Mouse (Mus musculus) urinary bladder, postnatal 25 days (tissue): ENCODE measurements around the gene Prkch.

ENCODE experiments used
- DNase-seq: peaks from one replicate; pipeline ENCODE4 v3.0.0; 2022; ENCODE audit warnings: low spot score

The Prkch gene

DNA sequence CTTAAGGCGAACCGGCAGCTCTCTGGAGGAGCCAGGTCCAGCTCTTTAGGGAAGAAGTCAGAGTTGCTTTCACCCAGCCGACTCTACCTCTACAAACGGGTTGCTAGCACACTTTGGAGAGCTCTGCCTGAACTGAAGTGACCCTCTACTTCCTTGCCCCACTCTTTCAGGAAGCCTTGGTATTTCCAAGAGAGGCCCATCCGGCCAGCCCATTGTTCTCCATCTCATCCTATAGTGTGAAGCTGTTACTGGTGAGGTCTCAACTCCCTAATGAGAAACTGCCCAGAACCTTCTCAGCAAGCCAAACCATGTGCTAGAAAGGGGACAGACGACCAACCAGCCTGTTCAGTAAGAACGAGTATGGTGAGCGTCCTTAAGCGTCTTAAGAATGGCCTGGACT is 1.3 kb upstream of the Prkch start:
- DNase-seq = no peak

DNA sequence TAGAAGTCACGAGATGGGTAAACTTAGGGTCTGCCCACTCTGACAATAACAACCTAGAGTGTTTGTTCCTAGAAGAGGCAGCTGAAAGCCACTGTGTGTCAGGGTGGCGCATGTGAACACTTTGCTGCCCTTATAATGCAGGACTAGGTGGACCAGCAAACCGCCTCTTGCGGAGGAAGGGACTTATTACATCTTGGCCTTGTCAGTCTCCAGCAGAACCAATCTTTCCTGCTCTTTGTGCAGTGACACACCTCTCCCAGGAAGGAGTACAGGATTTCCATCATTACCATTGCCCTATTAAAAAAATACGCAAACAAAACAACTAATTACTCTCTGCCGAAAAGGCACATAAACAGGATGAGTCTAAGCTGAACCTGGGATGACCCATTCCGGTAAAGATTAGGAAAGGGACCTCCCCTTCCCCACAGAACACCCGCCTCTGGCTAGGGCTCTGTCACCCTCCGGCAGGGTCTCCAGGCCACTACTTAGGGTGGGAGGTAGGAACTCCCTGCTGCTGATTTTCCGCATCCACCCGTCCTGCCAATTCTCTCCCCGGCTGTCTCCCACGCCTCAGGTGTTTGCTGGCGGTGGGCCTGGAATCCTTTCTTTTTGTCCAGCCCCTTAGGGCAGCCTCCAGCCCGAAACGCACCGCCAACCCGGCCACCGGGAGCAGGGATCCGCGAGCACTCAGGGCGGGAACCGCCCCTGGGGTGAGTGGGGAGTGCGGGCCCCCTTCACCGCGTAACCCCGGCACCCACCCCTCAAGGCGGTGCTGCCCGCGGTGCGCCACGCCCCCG is 585 bp upstream of the Prkch start:
- DNase-seq = no peak

DNA sequence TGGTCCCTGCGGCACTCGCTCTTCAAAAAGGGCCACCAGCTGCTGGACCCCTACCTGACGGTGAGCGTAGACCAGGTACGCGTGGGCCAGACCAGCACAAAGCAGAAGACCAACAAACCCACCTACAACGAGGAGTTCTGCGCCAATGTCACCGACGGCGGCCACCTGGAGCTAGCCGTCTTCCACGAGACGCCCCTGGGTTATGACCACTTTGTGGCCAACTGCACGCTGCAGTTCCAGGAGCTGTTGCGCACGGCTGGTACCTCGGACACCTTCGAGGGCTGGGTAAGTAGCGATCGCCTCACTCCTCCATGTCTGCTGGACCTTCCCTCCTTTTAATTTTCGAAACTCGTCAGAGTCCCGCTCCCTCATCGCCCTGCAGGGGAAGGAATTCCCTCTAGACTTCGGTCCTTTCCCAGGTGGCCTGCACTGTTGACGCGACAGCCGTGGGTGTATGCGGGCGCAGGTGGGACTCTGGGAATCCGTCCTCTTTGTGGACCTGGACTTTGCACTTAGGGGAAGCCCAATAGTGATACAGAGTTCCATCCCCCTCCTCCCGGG is 725 bp downstream of the Prkch start:
- DNase-seq = no peak

DNA sequence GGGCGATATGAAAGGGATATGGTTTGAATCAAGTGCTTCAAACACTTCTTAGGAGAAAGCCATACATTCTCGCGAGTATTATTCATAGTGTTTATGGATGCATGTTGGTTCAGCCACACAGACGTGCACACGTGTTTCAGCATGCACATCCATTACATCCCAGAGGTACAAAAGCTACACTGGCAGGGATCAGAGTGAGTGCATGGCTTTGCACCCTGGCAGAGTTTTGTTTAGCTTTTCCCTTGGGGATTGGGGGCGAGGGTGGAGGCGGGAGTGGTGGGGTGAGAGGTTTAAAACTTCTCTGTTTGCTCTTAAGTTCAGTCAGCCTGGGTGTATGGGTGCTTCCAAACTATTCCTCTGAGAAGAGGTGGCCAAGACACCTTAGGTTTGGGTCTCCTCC is 1.3 kb downstream of the Prkch start:
- DNase-seq = no peak

DNA sequence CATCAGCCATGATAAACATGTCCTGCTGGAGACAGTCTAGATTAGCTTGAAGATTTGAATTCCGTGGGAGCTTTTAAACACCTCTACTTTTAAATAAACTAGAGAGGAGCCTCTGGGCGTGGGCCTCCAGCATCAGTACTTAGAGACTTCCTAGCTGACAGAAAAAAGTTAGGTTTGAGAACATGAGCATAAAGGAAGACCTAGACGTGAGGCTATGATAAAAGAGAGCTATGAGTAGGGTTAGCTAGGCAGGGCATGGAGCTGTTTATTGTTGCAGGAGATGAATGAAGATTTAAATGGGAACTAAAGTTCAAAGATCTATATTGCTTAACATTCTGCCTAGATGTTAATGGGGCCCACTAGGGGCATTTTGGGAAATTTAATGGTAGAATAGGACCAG is 2.7 kb downstream of the Prkch start:
- DNase-seq = no peak

DNA sequence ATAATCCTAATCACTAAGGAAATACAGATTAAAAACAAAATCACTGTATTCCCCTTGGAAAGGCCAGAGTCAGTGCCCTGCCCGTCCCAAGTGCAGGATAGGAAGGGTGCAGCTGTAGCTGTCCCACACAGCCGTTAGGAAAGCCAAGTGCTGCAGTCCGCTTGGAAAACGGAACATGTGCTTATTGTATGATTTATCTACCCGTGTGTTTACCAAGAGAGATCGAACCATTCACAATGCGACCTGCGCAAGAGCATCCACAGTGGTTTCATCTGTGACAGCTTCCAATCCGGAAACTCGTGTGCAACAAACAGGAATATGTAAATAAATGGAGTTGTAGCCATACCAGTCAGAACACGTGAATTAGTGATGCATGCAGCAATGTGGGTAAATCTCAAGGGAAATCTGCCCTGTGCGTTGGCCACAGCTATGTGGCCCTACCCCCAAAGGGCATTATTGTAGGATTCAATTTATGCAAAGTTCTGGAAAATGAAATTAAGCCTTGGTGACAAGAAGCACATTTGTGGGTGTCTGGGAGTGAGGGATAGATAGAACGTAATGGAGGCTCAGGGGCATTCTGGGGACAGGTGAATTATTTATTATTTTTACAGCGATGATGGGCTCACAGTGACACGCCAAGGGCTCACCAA is 6.2 kb downstream of the Prkch start:
- no peak for DNase-seq

DNA sequence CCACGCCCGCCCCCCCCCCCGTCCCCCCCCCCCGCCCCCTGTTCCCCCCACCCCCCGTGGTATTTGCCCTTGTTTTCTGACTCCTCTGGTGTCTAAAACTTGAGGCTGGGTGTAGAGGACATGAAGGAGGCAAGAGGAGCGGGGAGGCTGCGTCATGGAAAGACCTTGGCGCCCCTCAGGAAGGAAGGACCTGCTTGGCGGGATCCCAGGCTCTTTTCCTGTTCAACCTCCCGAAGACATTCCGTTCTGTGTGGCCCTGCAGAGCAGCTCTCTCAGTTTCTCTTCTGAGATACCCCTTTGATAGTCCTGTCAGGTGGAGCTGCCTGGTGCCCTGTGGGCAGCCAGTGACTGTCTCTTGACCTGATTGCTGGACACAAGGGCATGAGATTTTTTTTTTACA is 7.0 kb downstream of the Prkch start:
- DNase-seq = no peak

DNA sequence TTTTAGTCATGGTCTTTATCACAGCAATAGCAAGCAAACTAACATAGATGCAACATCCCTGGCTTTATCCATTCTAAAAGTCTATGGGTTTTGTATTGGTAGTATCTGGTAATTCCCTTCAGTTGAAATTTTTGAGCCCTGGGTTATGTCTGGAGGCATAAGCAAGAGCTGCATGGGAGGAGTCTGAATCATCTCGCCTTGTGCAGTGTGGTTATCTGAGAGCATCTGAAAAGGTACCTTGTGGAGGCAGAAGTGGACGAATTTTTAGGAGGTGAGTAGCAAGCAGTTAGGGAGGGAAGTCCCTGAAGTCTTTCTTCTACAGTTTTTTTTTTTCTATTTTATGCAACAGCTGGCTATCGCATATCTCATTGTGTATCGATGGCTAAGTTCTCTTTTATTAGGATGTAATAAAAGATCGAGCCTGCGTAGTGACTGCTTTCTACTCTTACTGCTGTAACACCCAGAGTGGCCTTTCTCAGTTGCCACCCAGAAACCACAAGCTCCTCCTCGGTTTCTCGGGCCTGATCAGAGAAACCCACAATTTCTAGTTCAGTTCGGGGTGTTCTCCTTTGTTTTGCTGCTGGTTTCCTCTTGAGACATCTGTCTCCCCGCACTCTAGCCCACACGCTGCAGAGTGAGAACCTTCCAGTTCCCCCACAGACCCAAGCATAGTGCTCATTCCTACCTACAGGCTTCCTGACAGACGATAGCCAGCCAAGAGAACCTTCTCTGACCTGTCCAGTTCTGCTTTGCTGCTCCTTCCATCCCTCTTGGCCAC is 8.6 kb downstream of the Prkch start:
- no peak for DNase-seq

DNA sequence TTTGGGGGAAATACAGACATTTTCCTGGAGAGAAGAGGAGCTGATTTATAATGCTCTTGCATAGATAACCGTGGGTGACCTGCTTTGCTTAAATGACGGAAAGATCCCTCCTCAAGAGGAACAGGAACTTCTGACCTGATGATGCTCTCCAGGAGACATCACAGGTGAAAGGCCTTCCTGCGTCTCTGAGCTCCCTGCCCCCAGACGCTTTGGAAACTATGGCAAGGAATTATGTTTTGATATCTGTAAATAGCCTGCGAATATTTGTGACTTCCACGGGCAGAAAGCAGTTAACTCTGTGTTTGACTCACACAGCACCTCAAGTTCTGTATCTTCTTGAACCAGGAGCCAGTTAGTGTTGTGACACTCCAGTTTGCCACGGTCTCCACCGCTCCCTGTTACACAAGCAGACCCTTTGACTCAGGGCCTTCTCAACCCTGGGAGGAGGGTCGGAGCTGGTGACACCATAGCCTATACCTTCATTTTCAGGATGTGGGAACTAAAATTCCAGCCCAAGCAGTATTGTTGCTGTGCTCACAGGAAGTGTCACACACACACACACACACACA is 9.7 kb downstream of the Prkch start:
- no peak for DNase-seq

DNA sequence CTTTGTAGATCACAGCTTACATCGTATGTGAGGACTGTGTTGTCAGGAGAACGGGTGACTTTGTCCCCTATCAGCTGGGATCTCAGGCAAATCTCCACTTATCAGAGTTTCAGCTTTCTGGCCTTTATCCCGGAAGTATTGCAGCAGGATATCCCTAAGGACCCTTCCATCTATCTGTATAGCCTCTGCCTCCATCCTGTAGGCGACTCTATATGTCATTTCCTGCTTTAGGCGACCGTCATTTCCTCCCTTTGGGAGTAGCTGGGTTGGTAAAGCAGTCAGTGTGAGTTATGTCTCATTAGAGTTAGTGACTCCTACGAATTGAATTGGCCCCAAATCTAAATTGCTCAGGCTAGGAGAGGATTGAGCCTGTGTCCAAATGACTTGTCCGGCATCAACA is 10.6 kb downstream of the Prkch start:
- no peak for DNase-seq

DNA sequence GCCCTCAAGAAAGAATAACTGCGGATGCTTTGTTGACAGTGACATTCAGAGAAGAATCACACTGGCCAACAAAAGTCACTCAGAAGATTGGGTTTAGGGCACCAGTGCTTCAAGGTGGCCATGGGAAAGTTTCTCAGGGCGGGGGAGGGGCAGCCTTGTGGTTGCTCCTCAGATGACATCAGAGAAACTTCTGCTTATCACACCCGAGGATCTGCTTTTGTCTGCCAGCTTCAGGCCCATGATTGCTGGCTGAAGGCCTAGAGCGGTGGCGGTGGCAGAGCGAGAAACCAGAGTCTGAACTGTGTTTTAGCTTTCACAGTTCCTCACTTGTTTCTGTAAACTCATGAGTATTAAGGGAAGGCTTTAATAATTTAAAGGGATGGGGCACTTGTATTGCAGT is 13.6 kb downstream of the Prkch start:
- no peak for DNase-seq

DNA sequence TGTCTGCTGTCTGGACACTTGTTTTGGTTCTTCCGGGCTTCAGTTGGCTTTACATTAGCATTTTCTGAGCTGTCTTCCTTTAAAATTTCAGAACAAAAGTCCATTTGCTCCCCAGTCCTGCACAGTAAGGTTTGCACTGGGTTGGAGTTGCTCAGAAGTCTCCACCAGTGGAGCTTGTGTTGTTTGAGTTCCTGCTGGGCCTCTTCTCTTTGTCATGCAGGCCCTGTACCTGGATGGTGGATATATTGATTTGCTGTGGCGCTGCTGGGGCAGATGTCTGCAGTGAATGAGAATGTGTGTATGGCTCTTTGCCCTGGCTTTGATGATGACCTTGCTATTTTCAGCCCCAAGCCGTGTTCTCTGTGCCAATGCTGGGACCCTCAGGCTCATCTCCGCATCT is 15.9 kb downstream of the Prkch start:
- no peak for DNase-seq

DNA sequence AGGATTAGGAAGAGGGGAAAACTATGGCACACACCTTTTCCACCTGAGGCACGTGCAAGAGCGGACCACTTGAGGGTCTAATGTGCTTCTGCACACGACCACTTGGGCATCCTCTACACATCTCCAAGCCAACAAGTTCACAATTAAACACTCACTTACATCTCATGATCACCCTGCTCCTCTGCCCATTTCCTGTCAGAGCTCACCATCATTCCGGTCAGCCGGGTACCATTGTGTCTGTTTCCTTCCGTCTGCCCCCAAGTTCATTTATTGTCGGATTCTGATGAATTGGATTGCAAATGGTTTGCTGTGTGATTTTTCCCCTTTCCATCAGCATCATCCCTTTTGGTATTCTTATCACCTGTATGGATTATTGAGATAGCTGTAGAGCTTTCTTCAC is 18.4 kb downstream of the Prkch start:
- DNase-seq = no peak

DNA sequence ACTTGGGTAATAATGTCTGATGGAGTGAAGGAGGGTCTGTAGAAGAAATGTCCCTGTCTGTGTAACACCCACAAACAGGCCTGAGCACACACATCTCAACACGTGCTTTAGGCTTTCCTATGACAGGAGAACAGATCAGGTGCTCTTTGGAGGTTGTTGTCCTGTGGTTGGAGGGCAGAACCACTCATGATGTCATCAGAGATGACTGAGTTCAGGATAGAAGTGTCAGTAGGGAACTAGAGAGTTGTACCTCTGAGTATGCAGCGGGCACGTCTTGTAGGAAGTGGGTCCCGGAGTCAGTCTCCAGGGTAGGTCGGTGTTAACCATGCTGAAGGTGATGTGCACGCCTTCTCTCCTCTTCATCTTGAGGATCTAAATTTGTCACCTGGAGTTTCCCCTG is 19.1 kb downstream of the Prkch start:
- no peak for DNase-seq

DNA sequence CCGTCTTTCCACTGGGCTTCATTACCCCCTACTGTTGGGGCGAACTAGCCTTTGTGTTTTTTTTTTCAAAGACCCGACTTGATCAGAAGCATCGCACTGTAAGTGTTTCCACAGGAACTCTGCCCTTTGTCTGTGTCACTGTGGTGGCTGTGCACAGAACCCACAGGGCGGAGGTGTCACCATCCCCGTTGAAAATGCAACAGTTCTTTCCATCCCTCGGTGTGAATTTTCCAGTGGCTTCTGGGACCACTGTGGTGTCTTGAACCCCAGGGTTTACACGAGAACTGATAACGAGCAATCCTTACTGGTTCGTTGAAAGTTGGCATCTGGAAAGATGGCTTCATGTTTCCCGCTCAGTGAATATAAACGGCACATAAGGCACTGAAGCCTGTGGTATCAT is 20.2 kb downstream of the Prkch start:
- DNase-seq = no peak

DNA sequence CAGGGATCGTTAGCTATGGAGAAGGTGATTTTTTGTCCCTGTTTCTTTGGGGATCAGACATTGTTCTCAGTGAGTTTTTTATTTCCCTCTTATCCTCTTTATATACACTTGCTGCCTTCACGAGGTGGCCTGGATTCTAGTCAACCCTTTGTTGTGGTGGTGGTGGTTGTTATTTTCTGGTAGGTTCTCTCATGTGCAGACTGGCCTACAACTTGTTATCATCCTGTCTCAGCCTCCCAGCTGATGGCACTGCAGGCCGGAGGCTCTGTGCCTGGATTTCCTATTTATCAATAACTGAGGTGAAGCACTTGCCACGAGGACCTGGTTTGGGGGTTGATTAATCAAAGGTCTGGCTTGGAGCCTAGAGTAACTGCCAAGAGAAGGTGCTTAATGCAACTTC is 20.6 kb downstream of the Prkch start:
- DNase-seq = no peak

DNA sequence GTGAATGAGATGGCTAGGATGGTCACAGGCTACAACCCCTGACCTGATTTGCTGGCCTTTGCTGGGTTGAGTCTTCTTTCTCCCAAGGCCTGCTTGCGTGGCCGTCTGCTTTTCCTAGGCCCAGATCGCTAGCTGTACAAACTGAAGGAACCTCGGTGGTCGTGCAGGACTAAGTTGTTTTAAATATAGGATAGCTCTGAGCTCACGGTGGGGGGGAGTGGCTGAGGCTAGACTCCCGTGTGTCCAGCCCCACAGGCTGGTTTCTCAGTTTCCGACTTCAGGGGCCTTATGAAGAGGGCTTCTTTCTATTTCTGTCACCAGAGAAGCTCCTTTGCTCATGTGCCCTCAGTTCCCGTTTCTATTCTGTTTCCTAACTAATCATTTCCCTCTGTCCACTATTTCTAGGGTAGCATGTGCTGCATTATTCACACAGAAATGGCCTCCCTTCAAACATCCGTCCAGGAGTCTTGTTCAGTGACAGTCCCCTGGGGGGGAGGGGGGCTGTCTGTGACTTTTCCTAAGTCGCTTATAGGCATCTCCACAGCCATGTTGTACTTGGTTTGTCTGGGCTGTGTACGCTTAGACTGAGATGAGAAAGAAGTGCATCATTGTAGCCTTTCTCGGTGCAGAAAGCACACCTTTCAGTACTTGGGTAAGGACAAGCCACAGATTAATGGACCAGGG is 22.9 kb downstream of the Prkch start:
- no peak for DNase-seq

DNA sequence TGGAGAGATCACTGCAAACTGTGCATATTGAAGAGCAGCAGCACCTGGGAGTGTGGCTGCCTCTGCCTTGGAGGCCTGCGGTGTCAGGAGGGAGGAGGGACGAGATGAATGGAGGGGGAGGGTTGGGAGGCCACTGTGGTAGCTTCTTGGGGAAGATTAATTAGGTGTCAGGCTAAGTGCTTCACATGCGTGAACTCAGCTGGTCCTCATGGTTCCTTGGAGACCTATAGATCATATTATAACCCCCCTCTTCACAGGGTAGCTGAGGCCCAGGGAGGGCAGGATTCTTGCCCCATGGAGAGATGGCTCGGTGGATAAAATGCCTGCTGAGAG is 23.4 kb downstream of the Prkch start:
- no peak for DNase-seq

DNA sequence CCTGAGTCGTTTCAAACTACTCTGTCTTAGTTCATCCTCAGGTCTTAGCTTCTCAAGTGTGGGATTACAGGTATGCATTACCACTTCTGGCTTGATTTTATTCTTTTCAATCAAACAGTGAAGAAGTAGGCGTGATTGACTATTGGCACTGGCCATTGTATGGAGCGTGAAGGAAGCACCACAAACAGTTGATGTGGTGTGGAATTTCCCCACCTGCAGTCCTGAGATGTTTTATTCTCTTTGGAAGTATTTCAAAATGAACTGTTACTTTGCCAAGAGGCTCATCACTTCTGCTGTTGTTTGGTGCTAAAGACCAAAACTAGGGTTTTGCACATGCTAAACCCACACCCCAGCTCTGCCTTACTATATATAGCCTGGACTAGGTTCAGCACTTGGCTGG is 24.7 kb downstream of the Prkch start:
- DNase-seq = no peak

DNA sequence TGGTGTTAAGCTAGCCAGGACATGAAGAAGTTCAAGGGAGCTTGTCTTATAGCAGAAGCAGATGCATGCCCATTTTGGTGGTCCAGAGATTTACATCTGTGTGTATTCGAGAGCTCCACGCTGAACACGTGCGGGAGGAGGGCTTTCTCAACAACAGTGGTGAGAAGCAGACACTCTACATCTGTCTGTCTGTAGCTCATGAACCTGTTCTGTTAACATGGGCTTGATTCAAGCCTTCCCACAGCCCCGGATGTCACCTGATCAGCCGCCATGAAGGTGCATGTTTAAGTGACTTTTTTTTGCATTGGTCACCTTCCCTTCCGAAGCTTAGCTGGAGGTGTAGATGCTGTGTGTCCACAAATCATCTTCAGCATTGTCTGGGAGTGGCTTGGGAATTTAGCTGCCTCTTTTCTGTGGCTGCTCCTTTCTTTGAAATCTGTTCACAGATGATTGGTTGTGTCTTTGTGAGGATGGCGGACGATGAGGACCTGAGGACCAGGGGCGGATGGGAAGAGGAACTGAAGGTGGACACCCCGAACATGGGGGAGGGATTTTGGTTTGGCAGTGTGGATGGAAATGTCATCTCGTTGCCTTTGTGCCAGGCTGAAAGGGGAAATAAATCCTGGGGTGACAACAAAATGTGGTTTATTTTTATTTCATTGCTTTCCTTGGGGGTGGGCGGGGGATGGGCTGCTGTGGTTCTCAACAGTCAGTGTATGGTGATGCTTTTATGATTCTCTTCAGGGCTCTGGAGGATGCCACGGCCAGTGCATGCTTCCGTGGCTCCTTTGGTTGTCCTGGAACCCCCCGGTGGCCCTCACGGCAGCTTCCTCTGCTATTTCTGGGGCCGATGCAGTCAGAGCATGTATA is 25.3 kb downstream of the Prkch start:
- DNase-seq = no peak

DNA sequence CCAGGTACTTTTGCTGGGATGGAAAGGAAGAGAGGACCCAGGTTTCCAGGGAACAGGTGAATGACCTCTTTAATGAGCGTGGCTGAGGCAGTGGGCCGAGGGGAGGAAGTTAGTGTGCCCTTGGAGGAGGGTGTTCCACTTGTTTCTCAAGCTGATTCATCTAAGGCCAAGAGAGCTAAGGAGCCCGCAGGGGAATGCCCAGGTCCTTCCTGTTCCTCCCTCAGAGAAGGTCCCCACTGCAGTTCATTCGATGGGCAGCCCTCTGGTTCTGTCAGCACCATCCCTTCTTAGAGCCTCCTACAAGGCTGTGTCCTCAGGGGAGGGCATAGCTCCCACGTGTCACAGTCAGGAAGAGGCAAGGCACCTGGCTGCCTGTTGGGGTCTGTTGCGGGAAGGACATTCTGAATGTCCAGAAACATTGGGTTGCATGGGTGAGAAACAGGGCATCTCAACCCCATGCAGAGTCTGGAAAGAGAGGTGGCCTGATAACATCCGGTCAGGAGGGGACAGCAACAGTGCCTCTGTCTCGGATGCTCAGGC is 26.3 kb downstream of the Prkch start:
- DNase-seq = no peak
